Mouse (Mus musculus) brain, embryonic 14.5 days (tissue): ENCODE data around the gene Dock8.

Experiments used
- CTCF ChIP-seq: fragments of 200-500 bp; IDR thresholded peaks from 2 replicates; pipeline ENCODE4 v1.5.1; 2012; ENCODE audit warnings: inconsistent platforms, mild to moderate bottlenecking, moderate library complexity, borderline replicate concordance; ENCODE audit not compliant: insufficient read depth, insufficient read length; ENCODE audit errors: extremely low read depth
- POLR2A ChIP-seq: fragments of 200-500 bp; IDR thresholded peaks from 2 replicates; pipeline ENCODE4 v1.6.1; 2012; ENCODE audit warnings: mild to moderate bottlenecking, inconsistent platforms, borderline replicate concordance; ENCODE audit not compliant: poor library complexity, insufficient read depth, insufficient read length, severe bottlenecking; ENCODE audit errors: extremely low read depth

- TF ChIP-seq POLR2A, result no peak
- TF ChIP-seq CTCF, result no peak
These were observed 14.3 kb upstream of the Dock8 start for GRCm38 (mm10) chr19:24985045-24985444.
